Mouse (Mus musculus): Measurements from ENCODE around the gene Gnaz.

The Gnaz gene

GRCm38 (mm10) chr10:75063301-75063965 lies 96.5 kb downstream of the Gnaz start:
- peak in 1 of 2 experiments; percentile 21 for DNase-seq

DNA sequence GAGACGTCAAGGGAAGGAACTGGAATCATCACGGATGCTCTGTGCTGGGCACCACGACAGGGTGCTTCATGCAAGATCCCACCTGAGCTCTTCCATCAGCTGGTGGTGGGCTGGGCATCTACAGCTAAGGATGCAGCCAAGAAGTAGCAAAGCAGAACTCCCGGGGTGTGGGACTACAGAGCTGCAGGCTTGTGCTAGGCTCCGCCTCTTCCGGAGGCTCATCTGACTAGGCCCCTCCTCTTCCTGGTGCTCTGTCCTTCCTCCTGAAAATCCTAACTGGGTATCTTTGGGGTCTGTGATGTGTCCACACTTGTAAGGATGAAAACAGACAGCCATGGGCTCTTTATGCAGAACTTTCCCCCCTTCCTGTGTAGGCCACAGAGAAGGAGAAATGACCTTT lies 98.7 kb downstream of the Gnaz start:
- DNase-seq, result no peak
